Mouse (Mus musculus) embryonic facial prominence, embryonic 12.5 days (tissue): Measurements from ENCODE around the gene Sstr4. TPM values are rescaled to one million over a fixed set of nuclear protein-coding genes. Genes with fewer than 3 reads are reported as not detected.
A peak's percentile ranks its signal among the peaks of the same experiment; 100 is the strongest.

Source experiments
- ATAC-seq: fragments of 200-750 bp; cut with Nextera tagmentation; 2 replicates; pipeline ENCODE4 v1.8.0; 2017; ENCODE audit not compliant: insufficient number of reproducible peaks, insufficient read depth, low FRiP score, low TSS enrichment
- H3K27ac ChIP-seq: fragments of 300-500 bp; sonication (generic); 2 replicates; pipeline ENCODE4 v1.5.1; 2016; ENCODE audit warnings: mild to moderate bottlenecking
- H3K27me3 ChIP-seq: fragments of 300-500 bp; sonication (generic); 2 replicates; pipeline ENCODE4 v1.6.1; 2016; ENCODE audit warnings: mild to moderate bottlenecking, moderate library complexity
- H3K36me3 ChIP-seq: fragments of 300-500 bp; sonication (generic); 2 replicates; pipeline ENCODE4 v1.6.1; 2016; ENCODE audit warnings: mild to moderate bottlenecking
- H3K4me1 ChIP-seq: fragments of 300-500 bp; sonication (generic); 2 replicates; pipeline ENCODE4 v1.6.1; 2016
- H3K4me2 ChIP-seq: fragments of 300-500 bp; sonication (generic); replicated peaks from 2 replicates; pipeline ENCODE4 v1.6.1; 2016; ENCODE audit warnings: mild to moderate bottlenecking, moderate library complexity
- H3K4me3 ChIP-seq: fragments of 300-500 bp; sonication (generic); 2 replicates; pipeline ENCODE4 v1.5.1; 2016; ENCODE audit warnings: mild to moderate bottlenecking
- H3K9ac ChIP-seq: fragments of 300-500 bp; sonication (generic); 2 replicates; pipeline ENCODE4 v1.6.1; 2016; ENCODE audit warnings: mild to moderate bottlenecking, moderate library complexity
- H3K9me3 ChIP-seq: fragments of 300-500 bp; sonication (generic); 2 replicates; pipeline ENCODE4 v1.6.1; 2016; ENCODE audit warnings: mild to moderate bottlenecking, moderate library complexity
- WGBS: fragments of 180-500 bp; shearing (Covaris S2); methylation state at CpG from one replicate; pipeline ENCODE4 v1.1.7; 2016; 5-methylcytosine and 5-hydroxymethylcytosine counted together
- polyA plus RNA-seq: library from polyadenylated mRNA; unstranded; fragments of >200 nt; fragmentation: Nextera tagmentation; extraction: Ambion mirVana; gene quantifications from 2 replicates; pipeline ENCODE4 v1.2.1, GENCODE M21; 2016

Gene Sstr4
- polyA plus RNA-seq, 1 experiment from 2014 or later, result 2.4 TPM

DNA sequence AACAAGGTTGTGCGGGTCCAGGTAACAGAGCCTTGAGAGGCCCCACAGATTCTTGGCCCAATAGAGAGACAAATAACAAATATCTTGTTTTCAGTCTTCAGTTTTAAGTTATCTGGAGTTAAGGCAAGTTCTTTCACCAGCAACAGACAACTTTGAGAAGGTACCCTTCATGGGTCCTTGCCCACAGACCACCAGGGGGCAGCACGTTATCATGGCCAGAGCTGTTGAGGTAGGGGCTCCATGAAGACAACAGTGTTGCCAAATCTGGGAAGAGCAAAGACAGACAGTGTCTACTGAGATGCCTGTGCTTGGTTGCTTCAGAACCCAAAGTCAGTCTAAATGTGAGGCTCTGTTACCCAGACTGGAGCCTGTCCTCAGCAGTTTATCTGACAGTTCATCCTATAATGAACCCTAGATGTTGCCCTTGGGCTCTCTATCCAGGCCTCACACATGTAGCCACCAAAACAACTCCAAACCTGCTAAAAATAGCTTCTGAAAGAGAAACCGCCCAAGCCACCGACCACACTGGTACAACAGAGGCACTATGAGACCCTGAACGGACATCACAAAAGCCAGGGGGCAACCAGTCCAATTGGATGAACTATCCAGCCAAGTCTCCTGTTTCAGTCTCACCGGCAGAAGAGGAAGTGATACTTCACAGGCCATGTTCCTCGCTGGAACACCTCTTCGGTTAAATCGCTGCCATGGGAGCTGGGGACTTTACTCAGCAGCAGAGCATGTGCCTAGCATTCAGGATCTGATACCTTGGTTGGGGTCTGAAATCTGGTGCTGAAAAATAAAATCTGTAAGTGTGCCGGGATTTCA, 19.6 kb upstream of the Sstr4 start:
- 67% methylated on average over 10 of the region's 10 CpGs for WGBS
- no peak overlapping the region for H3K4me3 ChIP-seq
- no peak for ATAC-seq
- H3K4me2 ChIP-seq, result no peak overlapping the region
- no peaks in the 10 kb centered on the region for H3K9me3 ChIP-seq
- no peaks in the 10 kb centered on the region for H3K4me1 ChIP-seq
- no peak overlapping the region for H3K27ac ChIP-seq
- H3K27me3 ChIP-seq, result no peaks in the 10 kb centered on the region
- H3K9ac ChIP-seq, result no peak overlapping the region
- H3K36me3 ChIP-seq, result no peaks in the 10 kb centered on the region

DNA sequence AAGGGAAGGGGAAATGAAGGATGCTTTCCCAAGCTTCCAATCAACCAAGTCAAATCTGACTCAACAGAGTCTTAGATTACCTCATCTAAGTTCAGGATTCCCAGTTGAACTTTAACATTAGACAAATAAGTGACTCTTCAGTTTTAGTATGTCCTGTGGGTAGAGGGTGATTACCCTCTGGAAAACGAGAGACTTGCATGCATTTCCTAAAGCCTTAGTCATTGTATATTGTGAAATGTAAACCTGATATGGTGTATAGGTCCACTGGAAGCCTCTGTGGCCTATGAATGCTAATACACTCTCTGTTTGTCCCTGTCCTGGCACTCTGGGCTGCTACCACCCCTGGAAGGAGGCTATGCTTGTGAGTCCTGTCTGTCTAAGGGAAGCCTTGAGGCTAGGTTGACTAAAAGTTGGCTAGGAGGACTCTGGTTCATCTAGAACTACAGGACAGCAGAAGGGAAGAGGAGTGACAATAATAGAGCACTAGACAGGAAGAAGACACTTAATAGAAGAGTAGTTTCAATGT, 16.3 kb upstream of the Sstr4 start:
- no peak for ATAC-seq

DNA sequence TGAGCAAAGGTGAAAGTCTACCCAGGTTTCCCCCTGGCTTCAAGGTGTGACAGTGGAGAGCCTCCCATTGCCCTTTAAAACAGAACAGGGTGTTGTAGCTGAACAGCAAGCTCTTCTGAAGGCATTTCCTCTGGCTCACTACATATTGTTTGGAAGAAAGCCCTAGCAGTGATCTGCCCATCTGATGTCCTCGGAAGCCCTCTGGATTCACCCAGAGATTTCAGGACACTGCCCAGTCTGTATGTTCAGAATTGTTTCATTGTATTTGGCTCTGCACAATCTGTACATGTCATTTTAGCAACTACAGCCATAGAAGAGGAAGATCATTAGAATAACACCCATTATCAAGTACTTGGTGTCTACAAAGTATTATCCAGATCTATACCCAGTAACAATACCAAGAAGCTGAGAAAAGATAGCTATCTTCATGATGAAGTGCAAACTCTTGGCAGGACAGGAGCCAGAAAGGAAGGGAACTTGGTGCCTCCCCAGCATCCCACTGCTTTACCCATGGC, 15.2 kb upstream of the Sstr4 start:
- H3K27ac ChIP-seq, result no peak overlapping the region
- no peak overlapping the region for H3K4me3 ChIP-seq
- H3K4me1 ChIP-seq, result no peaks in the 10 kb centered on the region
- no peaks in the 10 kb centered on the region for H3K9me3 ChIP-seq
- no peak for ATAC-seq
- WGBS, result 89% methylated on average over 1 of the region's 1 CpGs
- H3K36me3 ChIP-seq, result no peaks in the 10 kb centered on the region
- H3K9ac ChIP-seq, result no peak overlapping the region
- H3K27me3 ChIP-seq, result no peaks in the 10 kb centered on the region
- H3K4me2 ChIP-seq, result no peak overlapping the region

More for the DNA sequence above, 16.3 kb upstream of the Sstr4 start:
- no peaks in the 10 kb centered on the region for H3K9me3 ChIP-seq
- no peak overlapping the region for H3K4me3 ChIP-seq
- H3K27me3 ChIP-seq, result no peaks in the 10 kb centered on the region
- H3K36me3 ChIP-seq, result no peaks in the 10 kb centered on the region
- no peak overlapping the region for H3K4me2 ChIP-seq
- no peak overlapping the region for H3K27ac ChIP-seq
- 71% methylated on average over 1 of the region's 1 CpGs for WGBS
- no peak overlapping the region for H3K9ac ChIP-seq
- no peaks in the 10 kb centered on the region for H3K4me1 ChIP-seq

DNA sequence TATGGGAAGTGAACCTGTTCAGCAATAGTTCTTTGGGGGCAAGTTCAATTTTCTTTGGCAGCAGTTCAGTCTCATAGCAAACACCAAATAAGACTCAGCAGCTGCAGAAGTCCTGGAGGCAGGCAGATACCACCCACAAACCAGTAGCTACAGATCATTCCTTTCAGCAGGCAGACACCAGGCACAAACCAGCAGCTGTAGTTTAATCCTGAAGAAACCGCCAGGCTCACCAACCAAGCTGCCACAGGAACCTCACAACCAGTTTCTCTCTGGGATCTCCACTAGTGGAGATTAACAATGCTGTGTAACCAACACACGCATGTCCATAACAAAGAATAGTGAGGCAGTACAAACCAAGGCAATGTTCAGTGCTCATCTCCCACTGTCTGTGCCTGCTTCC, 14.1 kb upstream of the Sstr4 start:
- ATAC-seq, result no peak
- H3K27ac ChIP-seq, result no peak overlapping the region
- no peaks in the 10 kb centered on the region for H3K27me3 ChIP-seq
- no peaks in the 10 kb centered on the region for H3K9me3 ChIP-seq
- no peak overlapping the region for H3K4me3 ChIP-seq
- WGBS, result 83% methylated on average over 2 of the region's 2 CpGs
- no peak overlapping the region for H3K4me2 ChIP-seq
- H3K9ac ChIP-seq, result no peak overlapping the region
- H3K36me3 ChIP-seq, result no peaks in the 10 kb centered on the region
- no peaks in the 10 kb centered on the region for H3K4me1 ChIP-seq

DNA sequence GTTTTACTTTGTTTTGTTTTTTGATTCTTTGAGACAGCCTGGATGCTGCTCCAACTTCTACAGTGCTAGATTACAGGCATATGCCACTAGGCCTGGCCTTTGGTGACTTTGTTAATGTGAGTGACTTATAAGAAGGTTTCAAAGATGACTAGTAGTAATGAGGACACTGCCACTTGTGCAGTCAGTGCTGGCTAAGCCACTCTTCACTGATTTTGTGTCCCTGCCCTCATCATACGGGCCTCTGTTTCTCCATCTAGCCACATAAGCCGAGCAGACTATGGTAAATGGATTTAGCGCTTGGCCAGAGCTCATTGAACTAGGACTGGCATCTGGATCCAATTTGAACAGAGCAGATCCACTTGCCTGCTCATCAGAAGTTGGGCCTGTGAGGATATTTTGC, 8.7 kb upstream of the Sstr4 start:
- Histone ChIP-seq H3K4me1 (no peaks in the 10 kb centered on the region), H3K4me2 (no peak overlapping the region), H3K27ac (no peak overlapping the region), H3K9ac (no peak overlapping the region), H3K9me3 (no peaks in the 10 kb centered on the region), H3K27me3 (no peaks in the 10 kb centered on the region), H3K4me3 (no peak overlapping the region), H3K36me3 (no peaks in the 10 kb centered on the region)
- ATAC-seq, result no peak
- WGBS, result 39% methylated on average over 3 of the region's 3 CpGs

DNA sequence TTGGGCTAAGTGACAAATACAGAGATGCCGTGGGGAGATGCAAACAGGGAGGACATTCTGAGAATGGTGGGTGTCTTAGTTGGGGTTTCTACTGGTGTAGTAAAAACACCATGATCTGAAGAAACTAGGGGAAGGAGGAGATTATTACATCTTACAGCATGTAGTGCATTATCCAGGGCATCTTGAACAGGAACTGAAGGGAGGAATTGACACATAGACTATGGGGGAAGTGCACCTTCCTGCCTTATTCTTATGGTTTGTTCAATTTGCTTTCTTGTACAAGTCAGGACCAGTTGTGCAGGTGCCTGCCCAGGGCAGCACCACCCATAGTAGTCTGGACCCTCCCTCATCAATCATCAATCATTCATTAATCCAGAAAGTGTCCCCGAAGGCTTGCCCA, 8.2 kb upstream of the Sstr4 start:
- no peaks in the 10 kb centered on the region for H3K4me1 ChIP-seq
- no peaks in the 10 kb centered on the region for H3K27me3 ChIP-seq
- no peak overlapping the region for H3K9ac ChIP-seq
- whole genome bisulfite sequencing, result 75% methylated on average over 2 of the region's 2 CpGs
- no peak overlapping the region for H3K4me3 ChIP-seq
- H3K9me3 ChIP-seq, result no peaks in the 10 kb centered on the region
- no peak overlapping the region for H3K27ac ChIP-seq
- H3K4me2 ChIP-seq, result no peak overlapping the region
- H3K36me3 ChIP-seq, result no peaks in the 10 kb centered on the region
- ATAC-seq, result no peak

DNA sequence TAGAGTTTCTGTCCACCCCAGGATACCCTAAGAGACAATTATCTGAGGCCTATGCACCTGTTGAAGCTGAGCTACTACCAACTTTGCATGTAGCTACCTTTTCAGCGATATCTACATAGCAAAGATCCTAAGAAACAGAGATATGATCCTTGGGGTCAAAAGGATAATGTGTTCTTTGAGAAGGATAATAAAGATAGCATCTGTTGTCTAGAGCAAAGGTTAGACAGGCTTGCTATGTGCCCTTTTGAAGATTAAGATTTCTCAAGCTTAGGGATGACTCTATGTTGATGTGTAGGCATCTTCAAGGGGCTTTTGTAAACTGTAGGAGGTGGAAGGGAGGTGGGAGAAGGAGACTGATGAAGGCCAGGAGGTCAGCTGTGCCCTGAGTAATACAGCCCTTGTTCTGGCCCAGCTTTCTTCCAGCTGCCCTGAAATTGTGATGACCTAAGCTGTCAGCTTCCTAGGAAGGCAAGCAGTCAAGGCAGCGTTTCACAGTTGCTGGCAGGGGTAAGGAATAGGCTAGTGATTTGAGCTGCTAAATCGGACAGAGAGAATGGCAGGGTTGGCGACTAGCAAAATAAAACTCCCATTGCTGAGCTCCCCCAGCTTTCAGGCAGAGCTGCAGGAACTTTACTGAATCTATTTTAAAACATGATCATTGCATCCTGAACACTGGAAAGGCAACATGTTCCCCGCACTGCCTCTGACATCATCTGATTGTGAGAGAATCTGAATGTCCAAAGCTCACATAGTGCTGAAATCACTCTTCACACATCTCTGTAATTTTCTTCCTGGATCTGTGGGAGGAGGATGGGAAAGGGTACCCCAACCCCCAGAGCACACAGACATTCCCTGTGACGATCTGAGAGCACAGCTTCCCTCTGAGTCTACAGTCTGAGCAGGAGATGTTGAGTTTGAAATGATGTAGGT, 7.2 kb upstream of the Sstr4 start:
- 63% methylated on average over 6 of the region's 6 CpGs for WGBS
- H3K4me2 ChIP-seq, result no peak overlapping the region
- no peak overlapping the region for H3K4me3 ChIP-seq
- H3K9me3 ChIP-seq, result no peaks in the 10 kb centered on the region
- no peak overlapping the region for H3K27ac ChIP-seq
- ATAC-seq, result no peak
- H3K36me3 ChIP-seq, result no peaks in the 10 kb centered on the region
- no peaks in the 10 kb centered on the region for H3K4me1 ChIP-seq
- no peak overlapping the region for H3K9ac ChIP-seq
- H3K27me3 ChIP-seq, result no peaks in the 10 kb centered on the region

DNA sequence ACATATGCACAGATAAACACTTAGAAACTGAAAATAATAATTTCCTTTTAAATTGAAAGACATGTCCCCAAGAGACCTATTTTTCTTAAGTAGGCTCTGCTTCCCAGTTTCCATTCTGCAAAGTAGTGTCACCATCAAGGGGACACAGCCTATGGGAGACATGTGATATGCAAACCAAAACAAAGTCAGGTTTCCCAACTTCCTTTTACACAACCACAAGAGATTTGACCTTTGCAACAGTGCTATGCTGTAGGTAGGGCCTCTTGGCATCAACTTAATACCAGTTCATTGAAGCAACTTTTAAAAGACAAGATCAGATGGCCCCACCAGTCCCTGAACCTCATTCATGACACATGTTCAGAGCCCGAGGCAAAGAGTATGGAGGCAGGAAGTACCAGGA, 2.0 kb upstream of the Sstr4 start:
- no peak for ATAC-seq
- no peak overlapping the region for H3K27ac ChIP-seq
- H3K9me3 ChIP-seq, result no peaks in the 10 kb centered on the region
- peaks cover 25% of the 10 kb centered on the region for H3K27me3 ChIP-seq
- no peak overlapping the region for H3K4me2 ChIP-seq
- H3K36me3 ChIP-seq, result no peaks in the 10 kb centered on the region
- H3K4me1 ChIP-seq, result peaks cover 22% of the 10 kb centered on the region
- no peak overlapping the region for H3K9ac ChIP-seq
- 64% methylated on average over 1 of the region's 1 CpGs for WGBS
- H3K4me3 ChIP-seq, result no peak overlapping the region

DNA sequence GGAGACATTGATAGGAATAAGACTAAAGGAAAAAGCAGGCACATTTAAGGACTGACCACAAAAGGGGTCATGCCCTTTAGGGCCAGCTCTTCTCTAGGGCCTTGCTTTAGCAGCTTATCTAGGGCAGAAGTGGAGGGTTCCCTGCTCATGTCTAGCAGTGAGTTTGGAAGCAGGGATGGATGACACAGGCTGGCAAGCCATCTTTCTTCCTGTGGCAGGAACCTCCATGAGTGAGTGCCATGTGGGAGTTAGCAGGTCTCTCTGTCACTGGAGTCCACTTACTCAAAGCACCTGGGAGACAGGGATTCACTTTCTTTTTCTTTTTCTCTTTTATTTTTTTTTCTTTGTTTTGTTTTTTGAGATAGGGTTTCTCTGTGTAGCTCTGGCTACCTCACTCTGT, 1.3 kb upstream of the Sstr4 start:
- no peak overlapping the region for H3K4me3 ChIP-seq
- no peak for ATAC-seq
- H3K9ac ChIP-seq, result no peak overlapping the region
- H3K4me2 ChIP-seq, result no peak overlapping the region
- peaks cover 25% of the 10 kb centered on the region for H3K27me3 ChIP-seq
- H3K27ac ChIP-seq, result no peak overlapping the region
- peaks cover 22% of the 10 kb centered on the region for H3K4me1 ChIP-seq
- no peaks in the 10 kb centered on the region for H3K9me3 ChIP-seq
- H3K36me3 ChIP-seq, result no peaks in the 10 kb centered on the region

DNA sequence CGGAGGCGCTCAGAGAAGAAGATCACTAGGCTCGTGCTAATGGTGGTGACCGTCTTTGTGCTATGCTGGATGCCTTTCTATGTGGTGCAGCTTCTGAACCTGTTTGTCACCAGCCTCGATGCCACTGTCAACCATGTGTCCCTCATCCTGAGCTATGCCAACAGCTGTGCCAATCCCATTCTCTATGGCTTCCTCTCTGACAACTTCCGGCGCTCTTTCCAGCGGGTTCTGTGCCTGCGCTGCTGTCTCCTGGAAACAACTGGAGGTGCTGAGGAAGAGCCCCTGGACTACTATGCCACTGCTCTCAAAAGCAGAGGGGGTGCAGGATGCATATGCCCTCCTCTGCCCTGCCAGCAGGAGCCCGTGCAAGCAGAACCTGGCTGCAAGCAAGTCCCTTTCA, 1.1 kb downstream of the Sstr4 start:
- no peak overlapping the region for H3K27ac ChIP-seq
- H3K4me1 ChIP-seq, result peaks cover 22% of the 10 kb centered on the region
- H3K4me2 ChIP-seq, result peak overlapping the region; percentile 98
- no peak overlapping the region for H3K9ac ChIP-seq
- ATAC-seq, result no peak
- 69% methylated on average over 10 of the region's 10 CpGs for WGBS
- no peaks in the 10 kb centered on the region for H3K36me3 ChIP-seq
- peak overlapping the region; percentile 59; the same call in 1 of the 2 replicates for H3K4me3 ChIP-seq
- no peaks in the 10 kb centered on the region for H3K9me3 ChIP-seq
- peaks cover 25% of the 10 kb centered on the region for H3K27me3 ChIP-seq

DNA sequence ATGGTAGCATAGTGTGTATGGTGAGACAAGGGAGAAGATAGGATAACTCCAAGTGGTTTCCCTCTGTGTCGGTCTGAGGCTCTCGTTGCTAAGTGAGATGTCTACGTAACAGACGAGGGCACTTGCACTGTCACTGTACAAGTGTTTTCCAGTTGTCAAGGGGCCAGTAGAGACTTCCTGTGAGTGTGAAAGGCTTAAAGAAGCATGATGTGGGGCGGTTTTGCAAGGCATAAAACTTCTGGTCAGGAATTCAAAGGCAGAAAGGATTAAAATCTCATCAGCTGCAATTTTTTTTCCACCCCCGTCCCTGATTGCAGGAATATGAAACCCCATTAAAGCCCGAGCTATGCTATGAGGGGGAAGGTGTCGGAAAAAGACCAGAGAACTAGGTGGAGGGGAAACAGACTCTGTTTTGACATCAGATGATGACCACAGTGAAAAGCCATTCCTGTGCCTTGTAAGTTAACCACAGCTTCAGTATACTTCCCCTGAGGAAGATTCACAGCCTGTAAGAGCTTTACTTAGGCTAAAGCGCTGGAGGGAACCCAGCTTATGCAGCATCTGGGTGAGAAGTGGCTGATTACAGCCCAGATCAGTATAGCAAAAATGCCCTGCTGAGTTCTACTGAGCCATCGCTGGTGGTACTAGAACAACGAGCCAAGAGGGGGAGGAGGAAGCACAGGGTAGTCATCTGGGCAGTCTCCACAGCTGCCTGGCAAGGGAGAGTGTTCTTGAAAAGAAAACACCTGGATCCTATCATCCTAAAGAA, 2.1 kb downstream of the Sstr4 start:
- H3K4me3 ChIP-seq, result no peak overlapping the region
- peaks cover 25% of the 10 kb centered on the region for H3K27me3 ChIP-seq
- 51% methylated on average over 11 of the region's 11 CpGs for WGBS
- H3K9ac ChIP-seq, result no peak overlapping the region
- H3K9me3 ChIP-seq, result no peaks in the 10 kb centered on the region
- ATAC-seq, result no peak; the same call in none of the 2 replicates
- peak overlapping the region; percentile 13; the same call in 1 of the 2 replicates for H3K4me2 ChIP-seq
- H3K36me3 ChIP-seq, result no peaks in the 10 kb centered on the region
- peaks cover 22% of the 10 kb centered on the region for H3K4me1 ChIP-seq
- H3K27ac ChIP-seq, result no peak overlapping the region
